Mouse (Mus musculus) bone marrow, adult 2 months (tissue): Measurements from ENCODE around the gene Carnmt1. TPM values are rescaled to one million over a fixed set of nuclear protein-coding genes. Genes with fewer than 3 reads are reported as not detected.

Source experiments
- H3K27ac ChIP-seq: fragments of 200-500 bp; 2 replicates; pipeline ENCODE4 v1.5.1; 2012; ENCODE audit warnings: low read depth, mild to moderate bottlenecking, control low read depth, inconsistent platforms, low read length; ENCODE audit not compliant: control insufficient read depth, poor library complexity, insufficient read depth
- H3K4me1 ChIP-seq: fragments of 200-500 bp; 2 replicates; pipeline ENCODE4 v1.6.1; 2011; ENCODE audit warnings: low read length; ENCODE audit not compliant: control insufficient read depth, insufficient read depth
- H3K4me3 ChIP-seq: fragments of 200-500 bp; replicated peaks from 2 replicates; pipeline ENCODE3; 2011; ENCODE audit warnings: mild to moderate bottlenecking, low read depth, low read length, control low read depth; ENCODE audit not compliant: control insufficient read depth
- CTCF ChIP-seq: fragments of 200-500 bp; IDR thresholded peaks from 2 replicates; pipeline ENCODE4 v1.5.1; 2011; ENCODE audit warnings: low read length, control low read depth; ENCODE audit not compliant: control insufficient read depth, insufficient read depth
- POLR2A ChIP-seq: fragments of 200-500 bp; IDR thresholded peaks from 2 replicates; pipeline ENCODE4 v1.6.1; 2011; ENCODE audit warnings: low read depth, mild to moderate bottlenecking, control low read depth, low read length, borderline replicate concordance; ENCODE audit not compliant: control insufficient read depth
- WGBS: fragments of 180-500 bp; shearing (Covaris S2); methylation state at CpG from one replicate; pipeline ENCODE4 v1.1.7; 2018; 5-methylcytosine and 5-hydroxymethylcytosine counted together
- polyA plus RNA-seq: library from polyadenylated mRNA; stranded (reverse); fragments of >200 nt; gene quantifications from 2 replicates; pipeline ENCODE4 v1.2.4, GENCODE M21; 2011; ENCODE audit warnings: low replicate concordance; ENCODE audit not compliant: missing spikeins, insufficient read depth, insufficient read length

Gene Carnmt1
- polyA plus RNA-seq, 1 experiment: 9.8 TPM

- TF ChIP-seq POLR2A (no peak), CTCF (no peak)
Observed at GRCm38 (mm10) chr19:18673116-18673515, 2.6 kb downstream of the Carnmt1 start.

GRCm38 (mm10) chr19:18682142-18682541 is 11.6 kb downstream of the Carnmt1 start:
- WGBS: 62% methylated on average over 4 of the region's 4 CpGs
- Histone ChIP-seq H3K4me3 (no peak overlapping the region), H3K4me1 (no peaks in the 10 kb centered on the region), H3K27ac (peak overlapping the region; percentile 61)
- TF ChIP-seq CTCF: peak; percentile 15; the same call in 1 of the 2 replicates
- TF ChIP-seq POLR2A: no peak

More at GRCm38 (mm10) chr19:18673116-18673515, 2.6 kb downstream of the Carnmt1 start:
- no peak overlapping the region for H3K27ac ChIP-seq
- WGBS: 75% methylated on average over 4 of the region's 4 CpGs
- no peaks in the 10 kb centered on the region; the same call in 1 of the 2 replicates for H3K4me1 ChIP-seq
- H3K4me3 ChIP-seq: no peak overlapping the region

- TF ChIP-seq POLR2A (no peak), CTCF (peak; percentile 55)
- no peak overlapping the region for H3K27ac ChIP-seq
- no peak overlapping the region for H3K4me3 ChIP-seq
- H3K4me1 ChIP-seq: no peaks in the 10 kb centered on the region
- WGBS: 64% methylated on average over 3 of the region's 3 CpGs
Observed at GRCm38 (mm10) chr19:18687556-18687955, 17.0 kb downstream of the Carnmt1 start.

- peaks cover 1% of the 10 kb centered on the region for H3K4me1 ChIP-seq
- no peak overlapping the region for H3K27ac ChIP-seq
- WGBS: 34% methylated on average over 3 of the region's 3 CpGs
- H3K4me3 ChIP-seq: no peak overlapping the region
- TF ChIP-seq POLR2A (no peak), CTCF (no peak)
Observed at GRCm38 (mm10) chr19:18692176-18692575, 21.6 kb downstream of the Carnmt1 start.

- TF ChIP-seq POLR2A: no peak
- TF ChIP-seq CTCF: no peak
- peaks cover 1% of the 10 kb centered on the region for H3K4me1 ChIP-seq
- peak overlapping the region; percentile 60; the same call in 1 of the 2 replicates for H3K27ac ChIP-seq
- 88% methylated on average over 2 of the region's 2 CpGs for WGBS
- no peak overlapping the region for H3K4me3 ChIP-seq
Observed at GRCm38 (mm10) chr19:18692768-18693167, 22.2 kb downstream of the Carnmt1 start.

- H3K4me3 ChIP-seq: no peak overlapping the region
- 82% methylated on average over 3 of the region's 3 CpGs for WGBS
- peak overlapping the region; percentile 16; the same call in 1 of the 2 replicates for H3K27ac ChIP-seq
- peaks cover 1% of the 10 kb centered on the region for H3K4me1 ChIP-seq
- no peak for TF ChIP-seq CTCF
- TF ChIP-seq POLR2A: no peak
Observed at GRCm38 (mm10) chr19:18695116-18695515, 24.6 kb downstream of the Carnmt1 start.

GRCm38 (mm10) chr19:18695552-18695951 is 25.0 kb downstream of the Carnmt1 start:
- no peak overlapping the region for H3K27ac ChIP-seq
- H3K4me3 ChIP-seq: no peak overlapping the region
- H3K4me1 ChIP-seq: peaks cover 1% of the 10 kb centered on the region
- 62% methylated on average over 1 of the region's 1 CpGs for WGBS
- TF ChIP-seq CTCF: no peak
- no peak for TF ChIP-seq POLR2A

GRCm38 (mm10) chr19:18708101-18708500 is 37.5 kb downstream of the Carnmt1 start:
- H3K27ac ChIP-seq: no peak overlapping the region
- H3K4me3 ChIP-seq: no peak overlapping the region
- no peak for TF ChIP-seq CTCF
- no peak for TF ChIP-seq POLR2A
- no peaks in the 10 kb centered on the region for H3K4me1 ChIP-seq

- Histone ChIP-seq H3K4me3 (no peak overlapping the region), H3K27ac (no peak overlapping the region), H3K4me1 (no peaks in the 10 kb centered on the region; the same call in 1 of the 2 replicates)
- 88% methylated on average over 6 of the region's 6 CpGs for WGBS
- no peak for TF ChIP-seq POLR2A
Observed at GRCm38 (mm10) chr19:18710903-18711302, 40.3 kb downstream of the Carnmt1 start.
